Mouse (Mus musculus) cortical plate, adult 2 months (tissue): ENCODE measurements around the gene Fam227a.

ENCODE experiments used
- CTCF ChIP-seq: fragments of 200-500 bp; IDR thresholded peaks from 2 replicates; pipeline ENCODE4 v1.5.1; 2011; ENCODE audit warnings: mild to moderate bottlenecking, control low read depth, low read length; ENCODE audit not compliant: insufficient read depth; ENCODE audit errors: extremely low read depth
- POLR2A ChIP-seq: fragments of 200-500 bp; IDR thresholded peaks from 2 replicates; pipeline ENCODE4 v1.6.1; 2011; ENCODE audit warnings: mild to moderate bottlenecking, low read length, control low read depth; ENCODE audit not compliant: insufficient read depth; ENCODE audit errors: extremely low read depth

- no peak for TF ChIP-seq CTCF
- TF ChIP-seq POLR2A, result no peak
Measured at GRCm38 (mm10) chr15:79689662-79690425, 31.1 kb upstream of the Fam227a start.
